24 mouse cellular contexts compared by ENCODE assay signal in the genomic region with DNA sequence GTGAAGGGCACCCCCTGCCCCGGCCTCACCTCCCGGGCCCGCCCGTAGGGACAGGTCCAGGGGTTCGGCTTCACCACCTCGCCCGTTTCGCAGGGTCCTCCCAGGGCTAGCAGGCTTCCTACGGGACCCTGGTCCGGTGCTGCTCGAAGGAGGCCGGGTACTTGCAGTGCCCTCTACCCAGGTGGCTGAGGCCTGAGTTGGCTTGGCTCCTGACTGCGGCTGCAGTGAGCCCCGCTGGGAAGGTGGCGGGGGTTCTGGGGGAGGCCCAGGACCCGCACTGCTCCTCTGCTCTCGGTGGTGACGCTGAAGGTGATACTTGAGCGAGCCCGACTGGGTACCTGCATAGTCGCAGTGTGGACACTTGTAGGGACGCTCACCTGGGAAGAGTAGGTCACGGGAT. TPM values are rescaled to one million over a fixed set of nuclear protein-coding genes. Genes with fewer than 3 reads are reported as not detected.
DNase-seq lines count a peak whose midpoint lies in the region; ATAC-seq and TF ChIP-seq lines count a peak whose summit lies in the region.
"Had no signal": no experiment of that assay in that cellular context is flagged by ENCODE, and none has a peak within 500 bp of the region (broad histone marks: within the 10 kb centered on the region; RNA-seq: fewer than 3 reads in every experiment).

No protein-coding gene starts in this region.

- no peak overlapping the region for H3K4me2 ChIP-seq in forebrain, postnatal 0 days (ENCODE audit: low read depth)
- no peak overlapping the region for H3K4me2 ChIP-seq in heart, embryonic 14.5 days (ENCODE audit: low read length)
- no peak overlapping the region for H3K4me2 ChIP-seq in myocyte (ENCODE audit: low read depth)
- H3K4me2 ChIP-seq in lung, postnatal 0 days (replicated peaks; ENCODE audit: low read depth, low read length), result no peak overlapping the region
- H3K4me2 ChIP-seq: embryonic facial prominence, embryonic 12.5 days; liver, embryonic 13.5 days had no signal

- WGBS in forebrain, embryonic 10.5 days, result 91% methylated on average over 23 of the region's 23 CpGs
- 93% methylated on average over 23 of the region's 23 CpGs for WGBS in forebrain, postnatal 0 days
- 90% methylated on average over 23 of the region's 23 CpGs for WGBS in heart, embryonic 14.5 days
- WGBS in lung, postnatal 0 days, result 92% methylated on average over 23 of the region's 23 CpGs

- H3K36me3 ChIP-seq in forebrain, embryonic 10.5 days (replicated peaks), result peaks cover 77% of the 10 kb centered on the region
- H3K36me3 ChIP-seq in forebrain, postnatal 0 days (ENCODE audit: insufficient read depth), result peaks cover 30% of the 10 kb centered on the region
- peaks cover 79% of the 10 kb centered on the region for H3K36me3 ChIP-seq in heart, embryonic 14.5 days (ENCODE audit: control insufficient read depth, insufficient read depth, low read length)
- H3K36me3 ChIP-seq in testis, adult 2 months (ENCODE audit: control insufficient read depth, insufficient read depth, low read length), result no peaks in the 10 kb centered on the region
- peaks cover 19% of the 10 kb centered on the region for H3K36me3 ChIP-seq in myocyte (ENCODE audit: control insufficient read depth, insufficient read depth)
- peaks cover 30% of the 10 kb centered on the region for H3K36me3 ChIP-seq in lung, postnatal 0 days (ENCODE audit: insufficient read depth, low read length)

- TF ChIP-seq CTCF in forebrain, postnatal 0 days (IDR thresholded peaks at IDR 0.05; ENCODE audit: low read depth), result no peak
- TF ChIP-seq CTCF in testis, adult 2 months (IDR thresholded peaks at IDR 0.05; ENCODE audit: control insufficient read depth, insufficient read depth, insufficient replicate concordance, low read depth, low read length), result no peak
- no peak for TF ChIP-seq CTCF in lung, postnatal 0 days (IDR thresholded peaks at IDR 0.05)

- H3K79me2 ChIP-seq in myocyte (ENCODE audit: control insufficient read depth, insufficient read depth), result no peaks in the 10 kb centered on the region

- TF ChIP-seq POLR2A in testis, adult 2 months (IDR thresholded peaks at IDR 0.05; ENCODE audit: control insufficient read depth, low read depth, low read length), result no peak
- TF ChIP-seq POLR2A in myocyte (IDR thresholded peaks at IDR 0.05; ENCODE audit: insufficient read length, low read depth), result no peak

- H3K9me3 ChIP-seq in forebrain, embryonic 10.5 days, result no peaks in the 10 kb centered on the region
- no peaks in the 10 kb centered on the region for H3K9me3 ChIP-seq in forebrain, postnatal 0 days (ENCODE audit: low read length)
- no peaks in the 10 kb centered on the region for H3K9me3 ChIP-seq in heart, embryonic 14.5 days (ENCODE audit: control insufficient read depth, low read length)
- H3K9me3 ChIP-seq in lung, postnatal 0 days (ENCODE audit: low read length), result no peaks in the 10 kb centered on the region
- H3K9me3 ChIP-seq: embryonic facial prominence, embryonic 12.5 days; G1E; liver, embryonic 13.5 days had no signal

- H3ac ChIP-seq in myocyte (ENCODE audit: control insufficient read depth, insufficient read length), result no peak overlapping the region

- ATAC-seq in forebrain, postnatal 0 days, result no peak
- ATAC-seq in heart, embryonic 14.5 days (ENCODE audit: insufficient number of reproducible peaks, insufficient read depth, low FRiP score, low read depth), result no peak
- no peak for ATAC-seq in lung, postnatal 0 days

- peak overlapping the region; percentile 53; the same call in 1 of the 2 replicates for H3K27ac ChIP-seq in forebrain, embryonic 10.5 days
- H3K27ac ChIP-seq in forebrain, postnatal 0 days (ENCODE audit: low read depth, low read length), result no peak overlapping the region
- peak overlapping the region; percentile 10 to 31; a peak in 2 of 4 replicates for H3K27ac ChIP-seq in heart, embryonic 14.5 days (replicated peaks in 1 of 2; ENCODE audit: control insufficient read depth in 1 of 2, insufficient read depth in 1 of 2, low read depth in 2 of 2, low read length in 2 of 2)
- peak overlapping the region; percentile 23 for H3K27ac ChIP-seq in testis, adult 2 months (ENCODE audit: control insufficient read depth, insufficient read depth, low read depth, low read length)
- H3K27ac ChIP-seq in lung, postnatal 0 days (ENCODE audit: low read length), result no peak overlapping the region
- H3K27ac ChIP-seq: embryonic facial prominence, embryonic 12.5 days; liver, embryonic 13.5 days had no signal

- H3K9ac ChIP-seq in forebrain, postnatal 0 days, result no peak overlapping the region
- no peak overlapping the region for H3K9ac ChIP-seq in heart, embryonic 14.5 days (ENCODE audit: low read length)
- H3K9ac ChIP-seq in lung, postnatal 0 days (replicated peaks; ENCODE audit: low read depth), result no peak overlapping the region
- H3K9ac ChIP-seq: embryonic facial prominence, embryonic 12.5 days; liver, embryonic 13.5 days had no signal

- peaks cover 83% of the 10 kb centered on the region for H3K4me1 ChIP-seq in forebrain, embryonic 10.5 days
- H3K4me1 ChIP-seq in forebrain, postnatal 0 days (ENCODE audit: insufficient read depth), result peaks cover 35% of the 10 kb centered on the region
- H3K4me1 ChIP-seq in heart, embryonic 14.5 days (ENCODE audit: control insufficient read depth in 2 of 2, insufficient read depth in 2 of 2, low read length in 2 of 2), result peaks cover 27 to 54% of the 10 kb centered on the region in 2 experiments
- peaks cover 50% of the 10 kb centered on the region for H3K4me1 ChIP-seq in testis, adult 2 months (ENCODE audit: control insufficient read depth, insufficient read depth, low read length)
- H3K4me1 ChIP-seq in lung, postnatal 0 days (ENCODE audit: insufficient read depth, low read depth, low read length), result peaks cover 3% of the 10 kb centered on the region; the same call in 1 of the 2 replicates

- DNase-seq in forebrain, embryonic 10.5 days (ENCODE audit: extremely low spot score, low spot score), result no peak
- no peak for DNase-seq in forebrain, postnatal 0 days
- no peak for DNase-seq in heart, adult 8-10 months (ENCODE audit: low spot score)
- DNase-seq in testis, postnatal 14 days (ENCODE audit: low spot score), result no peak
- no peak for DNase-seq in lung, postnatal 0 days (ENCODE audit: low spot score)
- DNase-seq: kidney, adult 2 months; kidney, postnatal 14 days; liver, embryonic 13.5 days had no signal

- TF ChIP-seq EP300 in lung, postnatal 0 days (IDR thresholded peaks at IDR 0.05), result no peak

- H3K27me3 ChIP-seq in forebrain, embryonic 10.5 days (ENCODE audit: poor library complexity, severe bottlenecking), result no peaks in the 10 kb centered on the region
- H3K27me3 ChIP-seq in forebrain, postnatal 0 days (ENCODE audit: insufficient read depth, low read length), result no peaks in the 10 kb centered on the region
- no peaks in the 10 kb centered on the region for H3K27me3 ChIP-seq in heart, embryonic 14.5 days (ENCODE audit: control insufficient read depth, insufficient read depth, low read length)
- H3K27me3 ChIP-seq in testis, adult 2 months (ENCODE audit: control insufficient read depth, insufficient read depth, low read length), result no peaks in the 10 kb centered on the region
- no peaks in the 10 kb centered on the region for H3K27me3 ChIP-seq in myocyte (ENCODE audit: control insufficient read depth, insufficient read depth, insufficient read length)
- H3K27me3 ChIP-seq in lung, postnatal 0 days (replicated peaks; ENCODE audit: insufficient read depth, low read length), result no peaks in the 10 kb centered on the region
- H3K27me3 ChIP-seq: embryonic facial prominence, embryonic 12.5 days; liver, embryonic 13.5 days had no signal

- no peak overlapping the region; the same call in 1 of the 2 replicates for H3K4me3 ChIP-seq in forebrain, embryonic 10.5 days
- no peak overlapping the region for H3K4me3 ChIP-seq in forebrain, postnatal 0 days (ENCODE audit: low read depth, low read length)
- H3K4me3 ChIP-seq in heart, embryonic 14.5 days (ENCODE audit: control insufficient read depth in 1 of 2, insufficient read depth in 1 of 2, low read depth in 1 of 2, low read length in 2 of 2), result no peak overlapping the region
- no peak overlapping the region; the same call in 1 of the 2 replicates for H3K4me3 ChIP-seq in testis, adult 2 months (ENCODE audit: control insufficient read depth, low read depth, low read length)
- no peak overlapping the region for H3K4me3 ChIP-seq in myocyte
- H3K4me3 ChIP-seq in lung, postnatal 0 days (ENCODE audit: low read depth, low read length), result no peak overlapping the region
- H3K4me3 ChIP-seq: embryonic facial prominence, embryonic 12.5 days; liver, embryonic 13.5 days had no signal

RNA-seq across cellular contexts. Expression of gene Tmem253, which starts 8.7 kb away (rescaled TPM):
- polyA plus RNA-seq in forebrain, embryonic 10.5 days (2016; fragmentation: Nextera tagmentation; extraction: Ambion mirVana), result 0.63 and 0.96 TPM in 2 replicates
- total RNA-seq in forebrain, postnatal 0 days (2014; rRNA removed), result 0.38 TPM in 1 of 2 replicates, not detected in the other
- 0.67 TPM in 1 of 2 replicates, not detected in the other for polyA plus RNA-seq in forebrain, postnatal 0 days (2015; fragmentation: Nextera tagmentation; extraction: Ambion mirVana)
- polyA plus RNA-seq in heart, embryonic 14.5 days (2014; fragmentation: Nextera tagmentation; extraction: Ambion mirVana), result 1.2 and 1.5 TPM in 2 replicates
- total RNA-seq in heart, adult 8-10 months (2022), result 1 to 10 TPM; 1.6 to 4.4 (median 2.5) TPM
- 2.0 and 2.1 TPM in 2 replicates for polyA plus RNA-seq in testis, adult 2 months (2012; rRNA removed)
- 0.34 TPM for polyA plus RNA-seq in myocyte (2012; fragmentation: generic; extraction: Trizol)
- polyA plus RNA-seq in lung, postnatal 0 days (2015; fragmentation: Nextera tagmentation; extraction: Ambion mirVana), result 0.66 and 0.96 TPM in 2 replicates
- total RNA-seq: monocyte, adult 5-6 weeks; neutrophil, adult 5-6 weeks had no signal

RNA-seq across cellular contexts. Expression of gene Zfp219, which starts 13.8 kb away (rescaled TPM):
- 85.4 and 87.6 TPM in 2 replicates for polyA plus RNA-seq in forebrain, embryonic 10.5 days (2016; fragmentation: Nextera tagmentation; extraction: Ambion mirVana)
- 37.2 and 51.4 TPM in 2 replicates for total RNA-seq in forebrain, postnatal 0 days (2014; rRNA removed)
- 16.6 and 19.8 TPM in 2 replicates for polyA plus RNA-seq in forebrain, postnatal 0 days (2015; fragmentation: Nextera tagmentation; extraction: Ambion mirVana)
- 19.2 and 19.9 TPM in 2 replicates for polyA plus RNA-seq in heart, embryonic 14.5 days (2014; fragmentation: Nextera tagmentation; extraction: Ambion mirVana)
- 10 to 100 TPM; 22.5 to 29.9 (median 24.6) TPM for total RNA-seq in heart, adult 8-10 months (2022)
- polyA plus RNA-seq in testis, adult 2 months (2012; rRNA removed), result 161 and 174 TPM in 2 replicates
- polyA plus RNA-seq in myocyte (2012; fragmentation: generic; extraction: Trizol), result 13.6 TPM
- 23.0 and 24.1 TPM in 2 replicates for polyA plus RNA-seq in lung, postnatal 0 days (2015; fragmentation: Nextera tagmentation; extraction: Ambion mirVana)

RNA-seq across cellular contexts. Expression of gene Arhgef40, which starts 22.3 kb away (rescaled TPM):
- 97.5 and 102 TPM in 2 replicates for polyA plus RNA-seq in forebrain, embryonic 10.5 days (2016; fragmentation: Nextera tagmentation; extraction: Ambion mirVana)
- total RNA-seq in forebrain, postnatal 0 days (2014; rRNA removed), result 61.6 and 84.6 TPM in 2 replicates
- 27.3 and 46.8 TPM in 2 replicates for polyA plus RNA-seq in forebrain, postnatal 0 days (2015; fragmentation: Nextera tagmentation; extraction: Ambion mirVana)
- 50.6 and 59.6 TPM in 2 replicates for polyA plus RNA-seq in heart, embryonic 14.5 days (2014; fragmentation: Nextera tagmentation; extraction: Ambion mirVana)
- total RNA-seq in heart, adult 8-10 months (2022), result 10 to 100 TPM; 20.4 to 31.0 (median 24.0) TPM
- polyA plus RNA-seq in testis, adult 2 months (2012; rRNA removed), result 5.6 and 6.6 TPM in 2 replicates
- polyA plus RNA-seq in myocyte (2012; fragmentation: generic; extraction: Trizol), result 35.0 TPM
- 46.3 and 56.6 TPM in 2 replicates for polyA plus RNA-seq in lung, postnatal 0 days (2015; fragmentation: Nextera tagmentation; extraction: Ambion mirVana)

RNA-seq across cellular contexts. Expression of gene Olfr221, which starts 35.5 kb away (rescaled TPM):
- polyA plus RNA-seq in forebrain, embryonic 10.5 days (2016; fragmentation: Nextera tagmentation; extraction: Ambion mirVana), result not detected in 2 replicates
- total RNA-seq in forebrain, postnatal 0 days (2014; rRNA removed), result not detected in 2 replicates
- polyA plus RNA-seq in forebrain, postnatal 0 days (2015; fragmentation: Nextera tagmentation; extraction: Ambion mirVana), result not detected in 2 replicates
- polyA plus RNA-seq in heart, embryonic 14.5 days (2014; fragmentation: Nextera tagmentation; extraction: Ambion mirVana), result 0.19 TPM in 1 of 2 replicates, not detected in the other
- total RNA-seq in heart, adult 8-10 months (2022), result not detected
- polyA plus RNA-seq in testis, adult 2 months (2012; rRNA removed), result 0.45 and 0.53 TPM in 2 replicates
- polyA plus RNA-seq in myocyte (2012; fragmentation: generic; extraction: Trizol), result not detected
- 0.08 TPM in 1 of 2 replicates, not detected in the other for polyA plus RNA-seq in lung, postnatal 0 days (2015; fragmentation: Nextera tagmentation; extraction: Ambion mirVana)
- total RNA-seq: layer of hippocampus, adult 8-10 months; left cerebral cortex, adult 18-20 months; megakaryocyte progenitor cell, adult 5-6 weeks; monocyte, adult 5-6 weeks; neutrophil, adult 5-6 weeks had no signal
- polyA plus RNA-seq: C2C12; cortical plate, adult 2 months; embryonic facial prominence, embryonic 12.5 days; G1E; gonadal fat pad, adult 2 months; hindbrain, embryonic 11.5 days; kidney, adult 2 months; limb, embryonic 11.5 days; liver, embryonic 13.5 days; lung, embryonic 16.5 days had no signal

Comparison
In these comparisons a context has a peak if more than half of its experiments do, and no peak if none do; other contexts are left out.
1. H3K27ac ChIP-seq: peak in forebrain, embryonic 10.5 days (single experiment), heart, embryonic 14.5 days (2 of 2) and testis, adult 2 months (single experiment); none in forebrain, postnatal 0 days (single experiment) and lung, postnatal 0 days (single experiment).